In the genomic region with DNA sequence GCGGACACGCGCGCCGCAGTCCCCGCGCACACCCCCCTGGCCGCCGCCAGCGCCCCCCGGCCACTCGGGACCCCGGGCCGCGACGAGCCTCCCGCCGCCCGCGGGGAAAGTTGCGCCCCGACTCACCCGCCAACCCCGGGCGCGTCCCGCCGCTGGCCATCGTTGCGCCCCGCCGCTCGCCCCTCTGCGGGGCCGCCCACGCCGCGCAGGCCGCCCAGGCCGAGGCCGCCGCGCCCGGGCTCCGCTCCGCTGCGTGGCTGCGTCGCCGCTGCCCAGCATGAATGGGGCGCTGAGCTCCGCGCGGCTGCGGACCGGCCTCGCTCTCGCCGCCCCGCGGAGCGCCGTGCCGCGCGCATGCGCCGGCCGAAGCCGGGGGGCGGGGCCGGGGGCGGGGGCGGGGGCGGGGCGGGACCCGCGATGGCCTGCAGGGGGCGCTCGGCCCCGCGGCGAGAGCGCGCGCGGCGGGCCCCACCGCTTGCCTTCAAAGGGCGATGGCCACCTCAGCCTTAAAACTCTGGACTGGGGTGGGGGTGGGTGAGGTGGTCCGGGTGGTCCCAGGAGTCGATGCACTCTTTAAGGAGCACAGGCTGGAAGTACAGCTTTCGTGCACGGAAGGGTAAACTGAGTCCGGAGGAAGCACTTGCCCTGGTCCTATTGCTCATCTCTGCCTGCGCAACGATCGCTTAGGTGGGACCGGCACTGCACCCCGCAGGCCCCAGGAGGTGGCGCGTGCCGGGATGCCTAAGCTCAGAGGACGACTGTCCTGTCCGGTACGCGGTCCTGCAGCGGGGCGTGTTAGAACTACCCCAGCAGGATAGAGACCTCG, we compare ENCODE assay signal across 7 mouse cellular contexts. TPM values are rescaled to one million over a fixed set of nuclear protein-coding genes. Genes with fewer than 3 reads are reported as not detected.
DNase-seq lines count a peak whose midpoint lies in the region; ATAC-seq and TF ChIP-seq lines count a peak whose summit lies in the region.

A gene (minus strand): TSS at position 340 of the 826 bp plus-strand sequence.

- TF ChIP-seq CTCF in cerebellum, adult 2 months (IDR thresholded peaks at IDR 0.05; ENCODE audit: borderline replicate concordance, insufficient read depth, low read depth, low read length): peak; percentile 52

- peak within 1 kb of the TSS; percentile 87 for H3K4me3 ChIP-seq in cerebellum, adult 2 months (replicated peaks; ENCODE audit: insufficient read depth, low read depth, low read length)

- DNase-seq in ZHBTc4 (ENCODE audit: low read depth, low spot score): peak; percentile 62
- peak; percentile 66 to 79 for DNase-seq in cerebellum, adult 2 months
- DNase-seq in heart, postnatal 4 days: peak; percentile 68
- peak in 1 of 2 experiments; percentile 73 for DNase-seq in layer of hippocampus, postnatal 14 days (ENCODE audit: low spot score in 2 of 2)
- DNase-seq in lung, postnatal 25 days (ENCODE audit: low spot score): peak; percentile 47
- peak; percentile 68 to 78 for DNase-seq in right cerebral cortex, postnatal 10 days (ENCODE audit: low spot score in 2 of 2)

- ATAC-seq in frontal cortex, adult (ENCODE audit: low TSS enrichment): peak; percentile 55

- peak within 1 kb of the TSS; percentile 75 for H3K27ac ChIP-seq in cerebellum, adult 2 months (ENCODE audit: insufficient read depth, low read length)

- H3K27me3 ChIP-seq in cerebellum, adult 2 months (ENCODE audit: control insufficient read depth, insufficient read depth, low read length): no peaks in the 10 kb centered on the region

- WGBS in cerebellum, adult 2 months: 3% methylated on average over 109 of the region's 110 CpGs

- peaks cover 32% of the 10 kb centered on the region for H3K4me1 ChIP-seq in cerebellum, adult 2 months (ENCODE audit: control insufficient read depth, insufficient read depth, low read length)

- peak; percentile 69 for TF ChIP-seq POLR2A in cerebellum, adult 2 months (IDR thresholded peaks at IDR 0.05; ENCODE audit: borderline replicate concordance, insufficient read depth, low read length)

RNA-seq across cellular contexts. Expression of the gene that starts here (rescaled TPM):
- polyA plus RNA-seq in cerebellum, adult 2 months (2012; rRNA removed): 50.0 and 59.7 TPM in 2 replicates
- total RNA-seq in heart, postnatal 4 days (2021): 10 to 100 TPM; 37.6 to 39.7 TPM
- total RNA-seq in layer of hippocampus, postnatal 14 days (2021): 100 to 1,000 TPM; 162 to 166 TPM

Comparison
In these comparisons a context has a peak if more than half of its experiments do, and no peak if none do; other contexts are left out.
1. RNA of the gene that starts here (total RNA-seq): 162 to 166 TPM in layer of hippocampus, postnatal 14 days; 37.6 to 39.7 TPM in heart, postnatal 4 days; every median in the first group is over 4 times any median in the second.